Mouse (Mus musculus) adipocyte (in vitro differentiated cells): ENCODE measurements around the gene Slc27a4.
"Not testable (repeated sequence)": the region's sequence is repeated elsewhere in the genome, so short reads cannot be mapped to it uniquely, and the experiment has no call there.

Experiments
- DNase-seq: peaks from one replicate; pipeline ENCODE4 v3.0.0-alpha.2; 2016; ENCODE audit warnings: low spot score

Gene Slc27a4

DNA sequence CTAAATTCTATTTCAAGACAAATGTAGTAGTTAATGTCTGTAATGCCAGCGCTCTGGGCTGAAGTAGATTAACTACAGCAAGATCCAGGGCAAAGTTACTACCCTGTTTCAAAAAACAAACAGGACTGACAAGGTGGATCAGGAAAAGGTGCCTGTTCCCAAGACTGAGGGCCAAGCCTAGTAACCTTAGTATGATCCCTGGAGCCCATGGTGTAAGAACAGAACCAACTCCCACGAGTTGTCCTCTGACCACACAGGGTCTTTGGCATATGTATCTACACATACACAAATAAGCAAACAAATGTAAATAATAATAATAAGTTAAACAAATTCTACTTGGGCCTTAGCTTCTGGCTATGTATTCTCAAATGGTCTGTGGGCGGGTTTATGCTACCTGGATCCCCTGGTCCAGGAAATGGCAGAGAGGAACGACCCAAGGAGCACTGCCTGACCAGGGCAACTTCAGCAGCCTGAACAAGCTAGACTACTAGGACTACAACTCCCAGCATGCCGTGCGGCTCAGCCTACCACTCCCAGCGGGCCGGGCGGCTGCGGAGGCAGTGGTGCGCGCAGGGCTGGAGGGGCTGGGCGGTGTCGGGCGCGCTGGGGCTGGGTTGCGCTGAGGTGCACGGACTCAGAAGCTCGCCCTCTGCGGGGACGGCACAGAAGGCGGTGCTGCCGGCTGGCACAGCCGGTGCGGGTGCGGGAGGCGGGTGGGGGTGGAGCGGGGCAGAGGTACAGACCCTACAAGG lies at the start of gene Slc27a4:
TSS of gene Slc27a4 (plus strand) at position 560 of the 752 bp plus-strand sequence.
- DNase-seq: peak; percentile 85

DNA sequence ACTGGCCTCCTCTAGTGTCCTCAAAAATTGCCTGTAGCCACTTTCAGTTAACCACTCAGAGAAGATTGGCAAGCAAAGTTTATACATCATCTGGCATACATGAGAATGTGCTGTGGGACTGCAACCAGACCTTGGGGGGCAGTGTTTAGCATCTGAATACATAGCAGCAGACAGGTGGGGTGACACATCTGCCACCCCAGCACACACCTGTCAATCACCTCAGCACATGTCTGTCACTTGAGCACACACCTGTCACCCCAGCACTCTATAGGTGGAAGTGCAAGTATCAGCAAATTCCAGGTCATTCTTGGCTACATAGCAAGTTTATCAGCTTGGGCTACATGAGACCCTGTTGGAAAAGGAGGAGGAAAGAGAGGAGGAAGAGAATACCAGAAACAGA lies 46.7 kb upstream of the Slc27a4 start:
- no peak for DNase-seq

- peak; percentile 72 for DNase-seq
These were observed 37.6 kb upstream of the Slc27a4 start for GRCm38 (mm10) chr2:29764831-29765230.

DNA sequence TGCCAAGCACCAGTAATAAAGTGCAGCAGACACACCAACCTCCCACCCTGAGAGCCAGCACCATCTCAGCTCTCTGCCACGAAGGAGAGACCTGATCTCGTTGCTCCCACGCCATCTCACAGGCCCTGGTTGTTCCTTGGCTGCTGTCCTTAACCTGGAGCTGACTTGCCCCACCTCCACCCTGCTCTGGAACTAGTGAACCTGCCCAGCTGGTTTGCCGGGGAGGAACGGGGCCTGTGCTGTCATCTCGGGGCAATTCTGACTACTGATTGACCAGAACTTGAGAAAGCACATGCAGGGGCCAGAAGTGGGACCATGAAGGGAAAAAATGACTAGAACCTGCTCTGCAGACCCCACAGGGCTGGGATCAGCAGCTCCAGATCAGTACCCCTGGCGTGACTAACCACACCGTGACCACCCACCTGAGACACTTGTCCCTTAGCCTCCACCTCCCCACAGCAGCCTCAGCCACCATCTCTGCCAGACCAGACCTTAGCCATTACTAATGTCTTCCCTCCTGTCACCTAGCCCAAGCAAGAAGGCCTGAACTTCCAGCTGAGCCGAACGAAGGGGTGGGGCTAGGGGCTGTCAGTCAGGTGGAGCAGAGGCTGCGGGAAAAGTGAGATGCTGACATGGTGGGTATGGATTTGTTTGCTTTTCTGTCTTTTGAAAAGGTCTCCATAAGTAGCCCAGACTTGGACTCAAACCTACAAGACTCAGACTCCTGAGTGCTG lies 34.3 kb upstream of the Slc27a4 start:
- DNase-seq: no peak

DNA sequence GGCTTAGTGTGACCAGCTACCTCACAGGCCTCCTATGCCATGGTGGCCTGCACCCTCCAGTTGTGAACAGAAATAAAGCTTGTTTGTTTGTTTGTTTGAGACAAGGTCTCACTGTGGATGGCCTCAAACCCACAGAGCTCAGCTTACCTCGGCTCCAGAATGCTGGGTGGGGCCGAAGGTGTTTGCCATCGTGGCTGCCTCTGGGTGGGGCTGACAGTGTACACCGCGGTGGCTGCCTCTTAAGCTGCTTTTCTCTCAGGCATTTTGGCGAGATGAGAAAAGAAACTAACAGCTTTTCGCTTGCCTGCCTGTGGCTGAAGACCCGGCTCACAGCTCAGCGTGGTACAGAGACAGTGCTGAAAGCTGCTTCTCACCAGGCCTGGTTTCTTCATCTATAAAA lies 33.5 kb upstream of the Slc27a4 start:
- no peak for DNase-seq

DNA sequence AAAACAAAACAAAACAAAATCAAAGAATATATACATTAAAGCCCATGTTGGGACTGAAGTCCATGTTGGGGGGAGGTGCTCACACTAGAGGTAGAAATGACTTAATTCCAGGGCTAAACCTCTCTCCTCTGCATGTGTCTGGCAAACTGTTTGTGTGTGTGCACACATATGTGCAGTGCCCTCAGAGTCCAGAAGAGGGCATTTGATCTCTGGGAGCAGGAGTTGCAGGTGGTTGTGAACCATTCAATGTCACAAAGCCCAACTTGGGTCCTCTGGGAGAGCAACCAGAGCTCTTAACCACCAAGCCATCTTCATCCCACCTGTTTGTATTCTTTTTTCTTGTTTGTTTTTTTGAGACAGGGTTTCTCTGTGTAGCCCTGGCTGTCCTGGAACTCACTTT lies 32.3 kb upstream of the Slc27a4 start:
- no peak for DNase-seq

- DNase-seq: peak; percentile 81
These were observed 30.6 kb upstream of the Slc27a4 start for GRCm38 (mm10) chr2:29771611-29772461.

DNA sequence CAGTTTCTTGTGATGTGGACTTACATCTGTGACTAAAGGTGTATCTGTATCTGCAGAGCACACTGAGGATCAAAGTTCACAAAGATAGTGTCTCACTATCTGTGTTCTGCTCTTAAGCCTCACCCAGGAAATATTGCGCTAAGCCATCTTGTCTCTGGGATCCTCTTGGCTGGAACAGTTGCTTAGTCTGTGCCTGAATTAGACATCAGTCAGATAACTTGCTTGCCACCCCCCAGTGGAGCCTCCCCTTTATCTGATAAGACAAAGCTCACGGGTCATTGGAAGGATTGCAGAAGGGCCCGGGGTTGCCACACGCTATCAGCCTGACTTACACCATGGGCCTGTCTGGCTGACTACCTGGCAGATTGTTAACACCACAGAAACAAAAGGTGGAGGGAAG lies 29.1 kb upstream of the Slc27a4 start:
- no peak for DNase-seq

- DNase-seq: not testable (repeated sequence)
These were observed 21.2 kb upstream of the Slc27a4 start for GRCm38 (mm10) chr2:29781256-29781655.

DNA sequence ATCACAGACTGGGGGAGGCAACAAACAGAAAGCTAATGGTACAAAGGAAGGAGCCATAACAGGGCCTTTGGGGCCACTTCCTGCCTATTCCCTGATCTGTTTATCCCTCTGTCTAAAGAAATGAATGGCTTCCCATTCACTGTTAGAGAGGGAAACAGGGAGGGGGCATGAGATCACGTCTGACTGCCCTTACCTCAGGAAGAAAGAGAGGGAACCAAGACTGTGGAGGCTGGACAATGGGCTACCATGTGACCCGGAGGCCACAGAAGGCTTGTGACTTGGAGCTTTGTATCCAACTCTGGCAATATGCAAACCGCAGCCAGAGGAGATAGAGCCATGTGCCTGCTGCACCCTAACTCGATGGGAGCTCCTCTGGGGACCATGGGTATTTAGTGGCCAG lies 18.1 kb upstream of the Slc27a4 start:
- DNase-seq: no peak

GRCm38 (mm10) chr2:29787104-29787917 lies 15.1 kb upstream of the Slc27a4 start, which contains the start of gene Coq4:
Coq4 (plus strand) TSS chr2:29787493.
- DNase-seq: peak; percentile 93

- peak; percentile 71 for DNase-seq
These were observed 14.3 kb upstream of the Slc27a4 start, which contains the start of gene Trub2 for GRCm38 (mm10) chr2:29787937-29788681. Trub2 (minus strand) TSS chr2:29788502.

GRCm38 (mm10) chr2:29792772-29793487 lies 9.5 kb upstream of the Slc27a4 start:
- DNase-seq: no peak

GRCm38 (mm10) chr2:29802827-29803201 lies 380 bp downstream of the Slc27a4 start:
- peak; percentile 13 for DNase-seq

DNA sequence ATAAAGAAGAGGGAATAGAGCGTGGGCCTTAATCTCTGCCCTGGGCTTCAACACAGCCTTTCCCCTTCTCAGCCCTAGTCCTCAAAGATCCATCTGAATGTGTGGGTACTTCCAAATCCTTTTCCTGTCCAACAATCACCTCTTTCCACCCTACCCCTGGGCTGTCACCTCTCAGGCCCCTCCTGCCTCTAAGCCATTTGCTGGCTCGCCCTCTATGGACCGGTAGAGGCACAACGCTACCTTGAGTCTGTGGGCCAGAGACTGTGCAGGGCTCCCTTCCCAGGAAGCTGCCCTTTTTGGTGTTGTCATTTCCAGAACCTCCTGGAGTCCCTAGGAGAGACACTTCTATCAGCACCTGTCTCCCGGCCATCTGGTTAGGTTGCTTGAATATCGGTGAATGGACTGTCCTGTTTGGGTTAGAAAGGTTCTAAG lies 982 bp downstream of the Slc27a4 start:
- peak; percentile 47 for DNase-seq

GRCm38 (mm10) chr2:29815678-29816371 lies 13.4 kb downstream of the Slc27a4 start:
- DNase-seq: no peak

DNA sequence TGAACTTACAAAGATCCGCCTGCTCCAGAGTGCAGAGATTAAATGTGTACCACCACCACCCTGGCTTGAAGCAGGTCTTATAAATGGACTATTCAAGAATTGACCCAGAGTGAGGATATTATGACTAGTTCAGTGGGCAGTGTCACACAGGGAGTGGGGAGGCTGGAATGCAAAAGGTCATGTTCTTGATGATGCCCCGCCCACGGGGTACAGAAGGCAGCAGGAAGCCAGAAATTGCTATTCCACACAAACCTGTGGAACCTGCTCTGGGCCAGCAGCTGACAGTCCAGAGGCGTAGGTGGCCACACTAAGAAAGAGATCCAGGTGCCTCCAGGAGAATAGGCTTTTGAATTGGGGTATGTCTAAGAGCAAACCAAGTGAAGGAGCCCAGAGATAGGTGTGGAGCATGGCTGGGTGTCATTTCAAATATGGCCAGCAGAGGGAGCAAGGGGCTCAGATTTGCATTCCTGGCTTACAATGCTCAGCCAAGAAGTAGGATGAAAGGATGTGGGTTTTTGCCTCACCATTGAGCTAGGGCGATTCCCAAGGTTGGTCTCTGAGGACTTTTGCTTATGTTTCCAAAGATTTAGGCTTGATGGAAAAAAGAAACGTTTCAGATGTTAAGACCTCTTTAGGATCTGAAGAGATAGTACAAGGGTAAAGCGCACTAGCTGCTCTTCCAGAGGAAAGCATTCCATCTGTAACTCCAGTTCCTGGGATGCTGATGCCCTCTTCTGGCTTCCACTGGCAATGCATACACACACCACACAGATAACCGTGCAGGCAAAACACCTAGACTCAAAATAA lies 15.2 kb downstream of the Slc27a4 start:
- DNase-seq: peak; percentile 82

DNA sequence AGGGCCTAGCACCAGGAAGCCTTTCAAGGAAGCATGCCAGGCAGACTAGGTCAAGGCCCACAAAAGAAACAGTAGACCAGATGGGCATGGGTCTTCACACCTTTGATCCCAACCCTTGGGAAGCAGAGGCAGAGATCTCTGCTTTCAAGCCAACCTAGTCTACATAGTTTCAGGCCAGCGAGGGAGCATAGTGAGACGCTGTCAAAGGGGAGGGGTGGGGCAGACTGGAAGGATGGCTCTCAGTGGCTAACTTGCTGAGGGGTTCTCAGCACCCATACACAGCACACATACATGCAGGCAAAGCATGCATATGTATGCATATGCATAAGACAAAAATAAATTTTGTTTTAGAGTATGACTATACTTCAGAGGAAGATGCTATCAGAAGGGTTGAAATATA lies 16.9 kb downstream of the Slc27a4 start:
- DNase-seq: no peak
